Mouse (Mus musculus): ENCODE results near the gene Arhgap29. TPM values are rescaled to one million over a fixed set of nuclear protein-coding genes. Genes with fewer than 3 reads are reported as not detected.

Gene Arhgap29
- total and polyA plus RNA-seq, 2 experiments: 16.4 to 60.5 TPM

GRCm38 (mm10) chr3:122034240-122034639 lies 81.9 kb downstream of the Arhgap29 start:
- no peak for TF ChIP-seq CTCF (IDR thresholded peaks at IDR 0.05; ENCODE audit: low read depth, low read length)
- TF ChIP-seq POLR2A (IDR thresholded peaks at IDR 0.05; ENCODE audit: extremely low read depth, insufficient read depth, low read length): no peak
- no peak overlapping the region for H3K4me3 ChIP-seq (ENCODE audit: insufficient read depth, low read depth, low read length)

GRCm38 (mm10) chr3:122035092-122035491 lies 82.8 kb downstream of the Arhgap29 start:
- 90% methylated on average over 3 of the region's 3 CpGs for WGBS
- H3K4me1 ChIP-seq (ENCODE audit: control insufficient read depth, insufficient read depth, low read length): peaks cover 3% of the 10 kb centered on the region
- no peak overlapping the region for H3K9ac ChIP-seq (ENCODE audit: low read depth, low read length)
- H3K36me3 ChIP-seq (ENCODE audit: control insufficient read depth, insufficient read depth, low read length): no peaks in the 10 kb centered on the region
- no peak overlapping the region for H3K27ac ChIP-seq (replicated peaks; ENCODE audit: insufficient read depth, low read depth, low read length)
- no peaks in the 10 kb centered on the region for H3K79me2 ChIP-seq (ENCODE audit: control insufficient read depth, insufficient read depth, low read length)
- TF ChIP-seq POLR2A (IDR thresholded peaks at IDR 0.05; ENCODE audit: extremely low read depth, insufficient read depth, low read length): no peak
- no peak for TF ChIP-seq CTCF (IDR thresholded peaks at IDR 0.05; ENCODE audit: low read depth, low read length)
- no peaks in the 10 kb centered on the region for H3K27me3 ChIP-seq (ENCODE audit: control insufficient read depth, insufficient read depth, low read length)
- no peak overlapping the region for H3K4me3 ChIP-seq (ENCODE audit: insufficient read depth, low read depth, low read length)
- no peak for DNase-seq (ENCODE audit: extremely low read depth, low read depth, low spot score)

More at GRCm38 (mm10) chr3:122034240-122034639, 81.9 kb downstream of the Arhgap29 start:
- Histone ChIP-seq H3K27ac (replicated peaks; ENCODE audit: insufficient read depth, low read depth, low read length) (no peak overlapping the region), H3K9ac (ENCODE audit: low read depth, low read length) (no peak overlapping the region), H3K36me3 (ENCODE audit: control insufficient read depth, insufficient read depth, low read length) (no peaks in the 10 kb centered on the region), H3K27me3 (ENCODE audit: control insufficient read depth, insufficient read depth, low read length) (no peaks in the 10 kb centered on the region), H3K4me1 (ENCODE audit: control insufficient read depth, insufficient read depth, low read length) (peaks cover 3% of the 10 kb centered on the region), H3K79me2 (ENCODE audit: control insufficient read depth, insufficient read depth, low read length) (no peaks in the 10 kb centered on the region)
- 45% methylated on average over 5 of the region's 5 CpGs for WGBS
- peak; percentile 27 for DNase-seq (ENCODE audit: extremely low read depth, low read depth, low spot score)

GRCm38 (mm10) chr3:122040522-122040921 lies 88.2 kb downstream of the Arhgap29 start:
- TF ChIP-seq CTCF (IDR thresholded peaks at IDR 0.05; ENCODE audit: low read depth, low read length) (no peak), POLR2A (IDR thresholded peaks at IDR 0.05; ENCODE audit: extremely low read depth, insufficient read depth, low read length) (no peak)
- Histone ChIP-seq H3K27me3 (ENCODE audit: control insufficient read depth, insufficient read depth, low read length) (no peaks in the 10 kb centered on the region), H3K4me1 (ENCODE audit: control insufficient read depth, insufficient read depth, low read length) (0 out of 2 replicates have a peak, but pooled peaks cover 2% of the 10 kb centered on the region), H3K4me3 (ENCODE audit: insufficient read depth, low read depth, low read length) (no peak overlapping the region), H3K36me3 (ENCODE audit: control insufficient read depth, insufficient read depth, low read length) (no peaks in the 10 kb centered on the region), H3K27ac (replicated peaks; ENCODE audit: insufficient read depth, low read depth, low read length) (no peak overlapping the region), H3K79me2 (ENCODE audit: control insufficient read depth, insufficient read depth, low read length) (no peaks in the 10 kb centered on the region), H3K9ac (ENCODE audit: low read depth, low read length) (no peak overlapping the region)
- 93% methylated on average over 6 of the region's 6 CpGs for WGBS
- no peak for DNase-seq (ENCODE audit: extremely low read depth, low read depth, low spot score)

- H3K9ac ChIP-seq (ENCODE audit: low read depth, low read length): no peak overlapping the region
- no peak overlapping the region for H3K4me3 ChIP-seq (ENCODE audit: insufficient read depth, low read depth, low read length)
- H3K79me2 ChIP-seq (ENCODE audit: control insufficient read depth, insufficient read depth, low read length): no peaks in the 10 kb centered on the region
- H3K27ac ChIP-seq (replicated peaks; ENCODE audit: insufficient read depth, low read depth, low read length): no peak overlapping the region
- H3K36me3 ChIP-seq (ENCODE audit: control insufficient read depth, insufficient read depth, low read length): no peaks in the 10 kb centered on the region
- no peak for TF ChIP-seq CTCF (IDR thresholded peaks at IDR 0.05; ENCODE audit: low read depth, low read length)
- TF ChIP-seq POLR2A (IDR thresholded peaks at IDR 0.05; ENCODE audit: extremely low read depth, insufficient read depth, low read length): no peak
- no peak for DNase-seq (ENCODE audit: extremely low read depth, low read depth, low spot score)
- 0 out of 2 replicates have a peak, but pooled peaks cover 2% of the 10 kb centered on the region for H3K4me1 ChIP-seq (ENCODE audit: control insufficient read depth, insufficient read depth, low read length)
- H3K27me3 ChIP-seq (ENCODE audit: control insufficient read depth, insufficient read depth, low read length): no peaks in the 10 kb centered on the region
- whole genome bisulfite sequencing: 62% methylated on average over 8 of the region's 8 CpGs
These were observed 90.8 kb downstream of the Arhgap29 start for GRCm38 (mm10) chr3:122043102-122043501.

- H3K4me3 ChIP-seq (ENCODE audit: insufficient read depth, low read depth, low read length): no peak within 1 kb of the TSS
- no peaks in the 10 kb centered on the region for H3K79me2 ChIP-seq (ENCODE audit: control insufficient read depth, insufficient read depth, low read length)
- no peak within 1 kb of the TSS for H3K27ac ChIP-seq (replicated peaks; ENCODE audit: insufficient read depth, low read depth, low read length)
- no peaks in the 10 kb centered on the region for H3K27me3 ChIP-seq (ENCODE audit: control insufficient read depth, insufficient read depth, low read length)
- no peak for DNase-seq (ENCODE audit: extremely low read depth, low read depth, low spot score)
- H3K9ac ChIP-seq (ENCODE audit: low read depth, low read length): no peak within 1 kb of the TSS
- WGBS: 60% methylated on average over 26 of the region's 26 CpGs
- no peaks in the 10 kb centered on the region for H3K36me3 ChIP-seq (ENCODE audit: control insufficient read depth, insufficient read depth, low read length)
- no peak for TF ChIP-seq CTCF (IDR thresholded peaks at IDR 0.05; ENCODE audit: low read depth, low read length)
- H3K4me1 ChIP-seq (ENCODE audit: control insufficient read depth, insufficient read depth, low read length): 0 out of 2 replicates have a peak, but pooled peaks cover 2% of the 10 kb centered on the region
These were observed 91.6 kb downstream of the Arhgap29 start, which contains the start of gene Abca4 for GRCm38 (mm10) chr3:122043799-122044547. Abca4 (plus strand) TSS chr3:122044443.

- 82% methylated on average over 10 of the region's 10 CpGs for WGBS
- no peaks in the 10 kb centered on the region for H3K27me3 ChIP-seq (ENCODE audit: control insufficient read depth, insufficient read depth, low read length)
- no peak for TF ChIP-seq CTCF (IDR thresholded peaks at IDR 0.05; ENCODE audit: low read depth, low read length)
- no peak for TF ChIP-seq POLR2A (IDR thresholded peaks at IDR 0.05; ENCODE audit: extremely low read depth, insufficient read depth, low read length)
- H3K4me3 ChIP-seq (ENCODE audit: insufficient read depth, low read depth, low read length): no peak overlapping the region
- H3K4me1 ChIP-seq (ENCODE audit: control insufficient read depth, insufficient read depth, low read length): 0 out of 2 replicates have a peak, but pooled peaks cover 2% of the 10 kb centered on the region
- no peak overlapping the region for H3K9ac ChIP-seq (ENCODE audit: low read depth, low read length)
- no peak overlapping the region for H3K27ac ChIP-seq (replicated peaks; ENCODE audit: insufficient read depth, low read depth, low read length)
- H3K79me2 ChIP-seq (ENCODE audit: control insufficient read depth, insufficient read depth, low read length): no peaks in the 10 kb centered on the region
- no peaks in the 10 kb centered on the region for H3K36me3 ChIP-seq (ENCODE audit: control insufficient read depth, insufficient read depth, low read length)
- DNase-seq (ENCODE audit: extremely low read depth, low read depth, low spot score): no peak
These were observed 93.9 kb downstream of the Arhgap29 start for GRCm38 (mm10) chr3:122046187-122046620.
